Mouse (Mus musculus): ENCODE results near the gene Bet1l. TPM values are rescaled to one million over a fixed set of nuclear protein-coding genes. Genes with fewer than 3 reads are reported as not detected.

Gene Bet1l
- total and polyA plus RNA-seq, 3 experiments = 5.2 to 13.1 (median 8.4) TPM

- no peak for TF ChIP-seq GATA1 (IDR thresholded peaks at IDR 0.05; ENCODE audit: borderline replicate concordance, low read length)
- TF ChIP-seq CTCF (IDR thresholded peaks at IDR 0.05; ENCODE audit: low read depth, low read length) = no peak
- TF ChIP-seq TAL1 (conservative IDR thresholded peaks at IDR 0.05; ENCODE audit: low read depth, low read length) = no peak
- no peak for TF ChIP-seq GATA2 (IDR thresholded peaks at IDR 0.05; ENCODE audit: borderline replicate concordance, low read depth, low read length)
- no peak for TF ChIP-seq POLR2AphosphoS5 (IDR thresholded peaks at IDR 0.05; ENCODE audit: insufficient replicate concordance, low read depth, low read length)
- Histone ChIP-seq H3K4me3 (ENCODE audit: low read depth, low read length) (peak within 1 kb of the TSS; percentile 90), H3K27me3 (ENCODE audit: insufficient read depth, low read length) (no peaks in the 10 kb centered on the region), H3K4me1 (ENCODE audit: insufficient read depth, low read depth, low read length) (peaks cover 44% of the 10 kb centered on the region), H3K36me3 (replicated peaks) (peaks cover 59% of the 10 kb centered on the region), H3K9me3 (replicated peaks) (no peaks in the 10 kb centered on the region)
- peak; percentile 89 for ATAC-seq (ENCODE audit: extremely low read depth, insufficient number of reproducible peaks, low FRiP score, poor library complexity, severe bottlenecking)
- DNase-seq (ENCODE audit: low spot score) = peak; percentile 90
Observed at GRCm38 (mm10) chr7:140881696-140882468, 24.5 kb upstream of the Bet1l start, which contains the start of the genes Psmd13 and Sirt3. Gene Psmd13, plus strand, starts transcription at chr7:140881968. Gene Sirt3, minus strand, starts transcription at chr7:140882309.

GRCm38 (mm10) chr7:140880865-140881515 lies 23.6 kb upstream of the Bet1l start:
- no peaks in the 10 kb centered on the region for H3K9me3 ChIP-seq (replicated peaks)
- no peaks in the 10 kb centered on the region for H3K27me3 ChIP-seq (ENCODE audit: insufficient read depth, low read length)
- peaks cover 59% of the 10 kb centered on the region for H3K36me3 ChIP-seq (replicated peaks)
- TF ChIP-seq GATA1 (IDR thresholded peaks at IDR 0.05; ENCODE audit: borderline replicate concordance, low read length) = no peak
- TF ChIP-seq CTCF (IDR thresholded peaks at IDR 0.05; ENCODE audit: low read depth, low read length) = no peak
- TF ChIP-seq TAL1 (conservative IDR thresholded peaks at IDR 0.05; ENCODE audit: low read depth, low read length) = no peak
- no peak for TF ChIP-seq GATA2 (IDR thresholded peaks at IDR 0.05; ENCODE audit: borderline replicate concordance, low read depth, low read length)
- TF ChIP-seq POLR2AphosphoS5 (IDR thresholded peaks at IDR 0.05; ENCODE audit: insufficient replicate concordance, low read depth, low read length) = no peak
- no peak for ATAC-seq (ENCODE audit: extremely low read depth, insufficient number of reproducible peaks, low FRiP score, poor library complexity, severe bottlenecking)
- peak overlapping the region; percentile 90 for H3K4me3 ChIP-seq (ENCODE audit: low read depth, low read length)
- peaks cover 44% of the 10 kb centered on the region for H3K4me1 ChIP-seq (ENCODE audit: insufficient read depth, low read depth, low read length)
- DNase-seq (ENCODE audit: low spot score) = no peak

GRCm38 (mm10) chr7:140880419-140880818 lies 23.0 kb upstream of the Bet1l start:
- no peak for ATAC-seq (ENCODE audit: extremely low read depth, insufficient number of reproducible peaks, low FRiP score, poor library complexity, severe bottlenecking)
- Histone ChIP-seq H3K4me3 (ENCODE audit: low read depth, low read length) (no peak overlapping the region; the same call in 1 of the 2 replicates), H3K4me1 (ENCODE audit: insufficient read depth, low read depth, low read length) (peaks cover 44% of the 10 kb centered on the region), H3K36me3 (replicated peaks) (peaks cover 58% of the 10 kb centered on the region), H3K27me3 (ENCODE audit: insufficient read depth, low read length) (no peaks in the 10 kb centered on the region), H3K9me3 (replicated peaks) (no peaks in the 10 kb centered on the region)
- no peak for DNase-seq (ENCODE audit: low spot score)
- TF ChIP-seq GATA1 (IDR thresholded peaks at IDR 0.05; ENCODE audit: borderline replicate concordance, low read length) = no peak
- TF ChIP-seq POLR2AphosphoS5 (IDR thresholded peaks at IDR 0.05; ENCODE audit: insufficient replicate concordance, low read depth, low read length) = no peak
- no peak for TF ChIP-seq GATA2 (IDR thresholded peaks at IDR 0.05; ENCODE audit: borderline replicate concordance, low read depth, low read length)
- no peak for TF ChIP-seq CTCF (IDR thresholded peaks at IDR 0.05; ENCODE audit: low read depth, low read length)
- no peak for TF ChIP-seq TAL1 (conservative IDR thresholded peaks at IDR 0.05; ENCODE audit: low read depth, low read length)

GRCm38 (mm10) chr7:140879355-140879754 lies 22.0 kb upstream of the Bet1l start:
- Histone ChIP-seq H3K27me3 (ENCODE audit: insufficient read depth, low read length) (no peaks in the 10 kb centered on the region), H3K9me3 (replicated peaks) (no peaks in the 10 kb centered on the region), H3K4me3 (ENCODE audit: low read depth, low read length) (no peak overlapping the region), H3K36me3 (replicated peaks) (peaks cover 59% of the 10 kb centered on the region), H3K4me1 (ENCODE audit: insufficient read depth, low read depth, low read length) (peaks cover 49% of the 10 kb centered on the region)
- DNase-seq (ENCODE audit: low spot score) = no peak
- no peak for ATAC-seq (ENCODE audit: extremely low read depth, insufficient number of reproducible peaks, low FRiP score, poor library complexity, severe bottlenecking)
- TF ChIP-seq TAL1 (conservative IDR thresholded peaks at IDR 0.05; ENCODE audit: low read depth, low read length) = no peak
- no peak for TF ChIP-seq GATA1 (IDR thresholded peaks at IDR 0.05; ENCODE audit: borderline replicate concordance, low read length)
- TF ChIP-seq CTCF (IDR thresholded peaks at IDR 0.05; ENCODE audit: low read depth, low read length) = no peak
- TF ChIP-seq POLR2AphosphoS5 (IDR thresholded peaks at IDR 0.05; ENCODE audit: insufficient replicate concordance, low read depth, low read length) = no peak
- TF ChIP-seq GATA2 (IDR thresholded peaks at IDR 0.05; ENCODE audit: borderline replicate concordance, low read depth, low read length) = no peak

- peaks cover 42% of the 10 kb centered on the region for H3K4me1 ChIP-seq (ENCODE audit: insufficient read depth, low read depth, low read length)
- no peak for TF ChIP-seq POLR2AphosphoS5 (IDR thresholded peaks at IDR 0.05; ENCODE audit: insufficient replicate concordance, low read depth, low read length)
- no peak for TF ChIP-seq GATA2 (IDR thresholded peaks at IDR 0.05; ENCODE audit: borderline replicate concordance, low read depth, low read length)
- TF ChIP-seq GATA1 (IDR thresholded peaks at IDR 0.05; ENCODE audit: borderline replicate concordance, low read length) = no peak
- TF ChIP-seq TAL1 (conservative IDR thresholded peaks at IDR 0.05; ENCODE audit: low read depth, low read length) = no peak
- no peak for TF ChIP-seq CTCF (IDR thresholded peaks at IDR 0.05; ENCODE audit: low read depth, low read length)
- H3K27me3 ChIP-seq (ENCODE audit: insufficient read depth, low read length) = no peaks in the 10 kb centered on the region
- no peak overlapping the region for H3K4me3 ChIP-seq (ENCODE audit: low read depth, low read length)
- DNase-seq (ENCODE audit: low spot score) (no peak), ATAC-seq (ENCODE audit: extremely low read depth, insufficient number of reproducible peaks, low FRiP score, poor library complexity, severe bottlenecking) (no peak)
- no peaks in the 10 kb centered on the region for H3K9me3 ChIP-seq (replicated peaks)
- H3K36me3 ChIP-seq (replicated peaks) = peaks cover 63% of the 10 kb centered on the region
Observed at GRCm38 (mm10) chr7:140877364-140877763, 20.0 kb upstream of the Bet1l start.

GRCm38 (mm10) chr7:140874224-140874623 lies 16.8 kb upstream of the Bet1l start:
- no peak for TF ChIP-seq TAL1 (conservative IDR thresholded peaks at IDR 0.05; ENCODE audit: low read depth, low read length)
- TF ChIP-seq POLR2AphosphoS5 (IDR thresholded peaks at IDR 0.05; ENCODE audit: insufficient replicate concordance, low read depth, low read length) = no peak
- no peak for TF ChIP-seq CTCF (IDR thresholded peaks at IDR 0.05; ENCODE audit: low read depth, low read length)
- TF ChIP-seq GATA2 (IDR thresholded peaks at IDR 0.05; ENCODE audit: borderline replicate concordance, low read depth, low read length) = no peak
- no peak for TF ChIP-seq GATA1 (IDR thresholded peaks at IDR 0.05; ENCODE audit: borderline replicate concordance, low read length)
- no peak for ATAC-seq (ENCODE audit: extremely low read depth, insufficient number of reproducible peaks, low FRiP score, poor library complexity, severe bottlenecking)
- DNase-seq (ENCODE audit: low spot score) = no peak
- Histone ChIP-seq H3K9me3 (replicated peaks) (no peaks in the 10 kb centered on the region), H3K4me3 (ENCODE audit: low read depth, low read length) (no peak overlapping the region), H3K4me1 (ENCODE audit: insufficient read depth, low read depth, low read length) (peaks cover 26% of the 10 kb centered on the region), H3K27me3 (ENCODE audit: insufficient read depth, low read length) (no peaks in the 10 kb centered on the region), H3K36me3 (replicated peaks) (peaks cover 88% of the 10 kb centered on the region)

Data from G1E (cell line).